ENCODE assay signal across 8 mouse cellular contexts in genomic region chr2:73385641-73386355, GRCm38 (mm10). TPM values are rescaled to one million over a fixed set of nuclear protein-coding genes. Genes with fewer than 3 reads are reported as not detected.
DNase-seq lines count a peak whose midpoint lies in the region; ATAC-seq and TF ChIP-seq lines count a peak whose summit lies in the region.

No protein-coding gene starts in this region.

- H3K27ac ChIP-seq in kidney, adult 2 months (ENCODE audit: insufficient read depth, low read depth, low read length), result no peak overlapping the region
- H3K27ac ChIP-seq in forebrain, embryonic 11.5 days (ENCODE audit: low read depth, low read length), result no peak overlapping the region
- 0 out of 2 replicates have a peak overlapping the region, but pooled peaks have one; percentile 13 for H3K27ac ChIP-seq in limb, embryonic 12.5 days
- peak overlapping the region; percentile 7; the same call in 1 of the 2 replicates for H3K27ac ChIP-seq in neural tube, embryonic 12.5 days

- no peak for ATAC-seq in forebrain, embryonic 11.5 days (replicated peaks; ENCODE audit: low FRiP score)
- peak; percentile 62 for ATAC-seq in limb, embryonic 12.5 days (ENCODE audit: insufficient number of reproducible peaks, insufficient read depth, low FRiP score, low TSS enrichment, low read depth)
- peak; percentile 73 for ATAC-seq in neural tube, embryonic 12.5 days (ENCODE audit: low FRiP score, low read depth)

- no peaks in the 10 kb centered on the region for H3K36me3 ChIP-seq in kidney, adult 2 months (ENCODE audit: control insufficient read depth, insufficient read depth, low read length)
- no peaks in the 10 kb centered on the region for H3K36me3 ChIP-seq in forebrain, embryonic 11.5 days (ENCODE audit: control insufficient read depth, insufficient read depth, low read length)
- no peaks in the 10 kb centered on the region for H3K36me3 ChIP-seq in limb, embryonic 12.5 days
- H3K36me3 ChIP-seq in neural tube, embryonic 12.5 days, result no peaks in the 10 kb centered on the region

- 1% methylated on average over 29 of the region's 29 CpGs for WGBS in kidney, adult 2 months
- 2% methylated on average over 29 of the region's 29 CpGs for WGBS in forebrain, embryonic 11.5 days
- 3% methylated on average over 29 of the region's 29 CpGs for WGBS in limb, embryonic 12.5 days
- 3% methylated on average over 29 of the region's 29 CpGs for WGBS in neural tube, embryonic 12.5 days

- H3K4me2 ChIP-seq in forebrain, embryonic 11.5 days (ENCODE audit: low read depth, low read length, severe bottlenecking), result peak overlapping the region; percentile 98
- H3K4me2 ChIP-seq in limb, embryonic 12.5 days, result peak overlapping the region; percentile 98
- peak overlapping the region; percentile 96 for H3K4me2 ChIP-seq in neural tube, embryonic 12.5 days (replicated peaks)

- H3K4me1 ChIP-seq in kidney, adult 2 months (ENCODE audit: control insufficient read depth, insufficient read depth, low read length), result 0 out of 2 replicates have a peak, but pooled peaks cover 3% of the 10 kb centered on the region
- 0 out of 2 replicates have a peak, but pooled peaks cover 3% of the 10 kb centered on the region for H3K4me1 ChIP-seq in forebrain, embryonic 11.5 days (replicated peaks; ENCODE audit: control insufficient read depth, insufficient read depth, low read length)
- peaks cover 6% of the 10 kb centered on the region for H3K4me1 ChIP-seq in limb, embryonic 12.5 days (replicated peaks)
- no peaks in the 10 kb centered on the region for H3K4me1 ChIP-seq in neural tube, embryonic 12.5 days

- no peak for TF ChIP-seq CTCF in kidney, adult 2 months (conservative IDR thresholded peaks at IDR 0.05; ENCODE audit: insufficient read depth, insufficient read length, low read depth, low read length)

- H3K9me3 ChIP-seq in forebrain, embryonic 11.5 days (ENCODE audit: control insufficient read depth, low read length), result no peaks in the 10 kb centered on the region
- no peaks in the 10 kb centered on the region for H3K9me3 ChIP-seq in limb, embryonic 12.5 days
- H3K9me3 ChIP-seq in neural tube, embryonic 12.5 days, result no peaks in the 10 kb centered on the region

- no peaks in the 10 kb centered on the region for H3K27me3 ChIP-seq in kidney, adult 2 months (replicated peaks; ENCODE audit: control insufficient read depth, insufficient read depth, low read length)
- H3K27me3 ChIP-seq in forebrain, embryonic 11.5 days (ENCODE audit: control insufficient read depth, insufficient read depth, low read length), result no peaks in the 10 kb centered on the region
- H3K27me3 ChIP-seq in limb, embryonic 12.5 days, result peaks cover 3% of the 10 kb centered on the region; the same call in 1 of the 2 replicates
- no peaks in the 10 kb centered on the region; the same call in 1 of the 2 replicates for H3K27me3 ChIP-seq in neural tube, embryonic 12.5 days (replicated peaks)

- peak overlapping the region; percentile 66 for H3K4me3 ChIP-seq in kidney, adult 2 months (ENCODE audit: insufficient read depth, low read depth, low read length)
- H3K4me3 ChIP-seq in forebrain, embryonic 11.5 days (ENCODE audit: low read depth, low read length), result peak overlapping the region; percentile 60
- H3K4me3 ChIP-seq in limb, embryonic 12.5 days (replicated peaks), result peak overlapping the region; percentile 65
- peak overlapping the region; percentile 70 for H3K4me3 ChIP-seq in neural tube, embryonic 12.5 days

- DNase-seq in kidney, adult 2 months, result peak; percentile 15
- no peak for DNase-seq in kidney, adult 11 months
- DNase-seq in Muller cell, postnatal 12 days (ENCODE audit: inconsistent ontology term), result peak; percentile 18
- DNase-seq in forebrain, embryonic 11.5 days (ENCODE audit: low spot score), result no peak
- no peak for DNase-seq in T-cell, adult 2 months (ENCODE audit: low spot score)
- DNase-seq in urinary bladder, postnatal 4 days (ENCODE audit: low spot score in 2 of 2), result no peak

- peak overlapping the region; percentile 64 for H3K9ac ChIP-seq in forebrain, embryonic 11.5 days (ENCODE audit: low read length)
- H3K9ac ChIP-seq in limb, embryonic 12.5 days (replicated peaks), result peak overlapping the region; percentile 69
- H3K9ac ChIP-seq in neural tube, embryonic 12.5 days, result peak overlapping the region; percentile 67

- no peak for TF ChIP-seq POLR2A in kidney, adult 2 months (IDR thresholded peaks at IDR 0.05; ENCODE audit: low read depth, low read length)

RNA-seq across cellular contexts. Expression of gene Gpr155, which starts 0.6 kb away (rescaled TPM):
- polyA plus RNA-seq in kidney, adult 2 months (2012; rRNA removed), result 6.2 and 9.1 TPM in 2 replicates
- 2.6 and 2.7 TPM in 2 replicates for polyA plus RNA-seq in forebrain, embryonic 11.5 days (2014; fragmentation: Nextera tagmentation; extraction: Ambion mirVana)
- polyA plus RNA-seq in limb, embryonic 12.5 days (2016; fragmentation: Nextera tagmentation; extraction: Ambion mirVana), result 5.8 and 6.1 TPM in 2 replicates
- polyA plus RNA-seq in neural tube, embryonic 12.5 days (2016; fragmentation: Nextera tagmentation; extraction: Ambion mirVana), result 9.0 and 10.0 TPM in 2 replicates

Comparison
In these comparisons a context has a peak if more than half of its experiments do, and no peak if none do; other contexts are left out.
1. DNase-seq: peak in kidney, adult 2 months (single experiment) and Muller cell, postnatal 12 days (single experiment); none in kidney, adult 11 months (single experiment), forebrain, embryonic 11.5 days (single experiment), T-cell, adult 2 months (single experiment) and urinary bladder, postnatal 4 days (0 of 2).
2. H3K27ac ChIP-seq: peak in limb, embryonic 12.5 days (single experiment) and neural tube, embryonic 12.5 days (single experiment); none in kidney, adult 2 months (single experiment) and forebrain, embryonic 11.5 days (single experiment).
3. Peak in every context shown above with its lines, with median percentiles within 50 percentile points of each other: H3K4me3 ChIP-seq, H3K4me2 ChIP-seq and H3K9ac ChIP-seq.